Comparison of ENCODE assay signal across 8 mouse cellular contexts in genomic region chr15:102920619-102921018, GRCm38 (mm10). TPM values are rescaled to one million over a fixed set of nuclear protein-coding genes. Genes with fewer than 3 reads are reported as not detected.
DNase-seq lines count a peak whose midpoint lies in the region; ATAC-seq and TF ChIP-seq lines count a peak whose summit lies in the region.
"Had no signal": no experiment of that assay in that cellular context is flagged by ENCODE, and none has a peak within 500 bp of the region (broad histone marks: within the 10 kb centered on the region; RNA-seq: fewer than 3 reads in every experiment).

No protein-coding gene starts in this region.

- no peak for TF ChIP-seq CTCF in midbrain, postnatal 0 days (IDR thresholded peaks at IDR 0.05)
- TF ChIP-seq CTCF in thymus, adult 2 months (IDR thresholded peaks at IDR 0.05; ENCODE audit: borderline replicate concordance, control insufficient read depth, extremely low read depth, insufficient read depth, low read length, poor library complexity), result no peak

- H3K9ac ChIP-seq in embryonic facial prominence, embryonic 15.5 days, result no peak overlapping the region
- H3K9ac ChIP-seq in heart, embryonic 15.5 days, result no peak overlapping the region
- no peak overlapping the region for H3K9ac ChIP-seq in midbrain, postnatal 0 days (replicated peaks; ENCODE audit: low read length, poor library complexity, severe bottlenecking)

- no peaks in the 10 kb centered on the region for H3K36me3 ChIP-seq in embryonic facial prominence, embryonic 15.5 days
- H3K36me3 ChIP-seq in heart, embryonic 15.5 days, result no peaks in the 10 kb centered on the region
- no peaks in the 10 kb centered on the region for H3K36me3 ChIP-seq in midbrain, postnatal 0 days (ENCODE audit: insufficient read depth, low read length)
- H3K36me3 ChIP-seq in thymus, adult 2 months (ENCODE audit: control insufficient read depth, insufficient read depth, low read length), result no peaks in the 10 kb centered on the region

- no peaks in the 10 kb centered on the region for H3K9me3 ChIP-seq in embryonic facial prominence, embryonic 15.5 days (replicated peaks)
- H3K9me3 ChIP-seq in heart, embryonic 15.5 days (replicated peaks), result no peaks in the 10 kb centered on the region
- no peaks in the 10 kb centered on the region for H3K9me3 ChIP-seq in midbrain, postnatal 0 days (ENCODE audit: low read length)

- DNase-seq in adipocyte (ENCODE audit: low spot score), result peak; percentile 82
- DNase-seq in kidney, postnatal 10 days, result peak; percentile 86
- DNase-seq in midbrain, postnatal 0 days (ENCODE audit: low spot score), result no peak
- no peak for DNase-seq in frontal cortex, postnatal 36 days (ENCODE audit: low spot score in 2 of 2)
- no peak for DNase-seq in thymus, adult 2 months

- peaks cover 94% of the 10 kb centered on the region for H3K27me3 ChIP-seq in embryonic facial prominence, embryonic 15.5 days
- H3K27me3 ChIP-seq in heart, embryonic 15.5 days, result peaks cover 99% of the 10 kb centered on the region
- H3K27me3 ChIP-seq in midbrain, postnatal 0 days (ENCODE audit: insufficient read depth, low read length), result peaks cover 92% of the 10 kb centered on the region
- peaks cover 25% of the 10 kb centered on the region for H3K27me3 ChIP-seq in thymus, adult 2 months (ENCODE audit: control insufficient read depth, insufficient read depth, low read length)

- peaks cover 16% of the 10 kb centered on the region for H3K4me1 ChIP-seq in embryonic facial prominence, embryonic 15.5 days
- peaks cover 15% of the 10 kb centered on the region for H3K4me1 ChIP-seq in heart, embryonic 15.5 days (replicated peaks)
- H3K4me1 ChIP-seq in midbrain, postnatal 0 days (ENCODE audit: insufficient read depth, low read length), result no peaks in the 10 kb centered on the region
- no peaks in the 10 kb centered on the region for H3K4me1 ChIP-seq in thymus, adult 2 months (replicated peaks; ENCODE audit: control insufficient read depth, insufficient read depth, low read length)

- H3K27ac ChIP-seq in embryonic facial prominence, embryonic 15.5 days (replicated peaks), result no peak overlapping the region
- H3K27ac ChIP-seq in heart, embryonic 15.5 days, result no peak overlapping the region
- no peak overlapping the region for H3K27ac ChIP-seq in midbrain, postnatal 0 days (ENCODE audit: low read depth, low read length)
- no peak overlapping the region for H3K27ac ChIP-seq in thymus, adult 2 months (ENCODE audit: control insufficient read depth, insufficient read depth, low read length)

- peak; percentile 68; the same call in 1 of the 2 replicates for ATAC-seq in embryonic facial prominence, embryonic 15.5 days (ENCODE audit: insufficient number of reproducible peaks, low FRiP score, low TSS enrichment, low read depth)
- ATAC-seq in heart, embryonic 15.5 days (replicated peaks; ENCODE audit: insufficient number of reproducible peaks, insufficient read depth, low FRiP score, low read depth), result 0 out of 2 replicates have a peak, but pooled peaks have one; percentile 22
- ATAC-seq in midbrain, postnatal 0 days (ENCODE audit: low FRiP score), result no peak

- 2% methylated on average over 17 of the region's 20 CpGs for WGBS in embryonic facial prominence, embryonic 15.5 days
- WGBS in heart, embryonic 15.5 days, result 0% methylated on average over 20 of the region's 20 CpGs
- WGBS in midbrain, postnatal 0 days, result 0% methylated on average over 16 of the region's 20 CpGs
- 8% methylated on average over 19 of the region's 20 CpGs for WGBS in thymus, adult 2 months

- H3K4me2 ChIP-seq in embryonic facial prominence, embryonic 15.5 days (replicated peaks), result peak overlapping the region; percentile 44
- peak overlapping the region; percentile 47 for H3K4me2 ChIP-seq in heart, embryonic 15.5 days
- H3K4me2 ChIP-seq in midbrain, postnatal 0 days (ENCODE audit: low read depth, low read length, poor library complexity, severe bottlenecking), result peak overlapping the region; percentile 22; the same call in 1 of the 2 replicates

- H3K4me3 ChIP-seq in embryonic facial prominence, embryonic 15.5 days (replicated peaks), result peak overlapping the region; percentile 37
- H3K4me3 ChIP-seq in heart, embryonic 15.5 days, result peak overlapping the region; percentile 26
- no peak overlapping the region for H3K4me3 ChIP-seq in midbrain, postnatal 0 days (ENCODE audit: low read depth, low read length)
- no peak overlapping the region for H3K4me3 ChIP-seq in thymus, adult 2 months (ENCODE audit: control insufficient read depth, insufficient read depth, low read length)

- no peak for TF ChIP-seq POLR2A in thymus, adult 2 months (IDR thresholded peaks at IDR 0.05; ENCODE audit: control insufficient read depth, extremely low read depth, insufficient read depth, low read length, poor library complexity)

RNA-seq across cellular contexts. Expression of gene Hoxc13, which starts 0.3 kb away (rescaled TPM):
- polyA plus RNA-seq in embryonic facial prominence, embryonic 15.5 days (2015; fragmentation: Nextera tagmentation; extraction: Ambion mirVana), result 4.0 and 5.2 TPM in 2 replicates
- polyA plus RNA-seq in heart, embryonic 15.5 days (2015; fragmentation: Nextera tagmentation; extraction: Ambion mirVana), result not detected in 2 replicates
- total RNA-seq in midbrain, postnatal 0 days (2014; rRNA removed), result 0.16 TPM in 1 of 2 replicates, not detected in the other
- polyA plus RNA-seq in midbrain, postnatal 0 days (2015; fragmentation: Nextera tagmentation; extraction: Ambion mirVana), result not detected in 2 replicates
- not detected in 2 replicates for polyA plus RNA-seq in thymus, adult 2 months (2012; rRNA removed)
- polyA plus RNA-seq: gonadal fat pad, adult 2 months had no signal

RNA-seq across cellular contexts. Expression of gene Hoxc12, which starts 15.9 kb away (rescaled TPM):
- 0.21 TPM in 1 of 2 replicates, not detected in the other for polyA plus RNA-seq in embryonic facial prominence, embryonic 15.5 days (2015; fragmentation: Nextera tagmentation; extraction: Ambion mirVana)
- not detected in 2 replicates for polyA plus RNA-seq in heart, embryonic 15.5 days (2015; fragmentation: Nextera tagmentation; extraction: Ambion mirVana)
- total RNA-seq in midbrain, postnatal 0 days (2014; rRNA removed), result not detected in 2 replicates
- not detected in 2 replicates for polyA plus RNA-seq in midbrain, postnatal 0 days (2015; fragmentation: Nextera tagmentation; extraction: Ambion mirVana)
- 0.17 TPM in 1 of 2 replicates, not detected in the other for polyA plus RNA-seq in thymus, adult 2 months (2012; rRNA removed)
- polyA plus RNA-seq: gonadal fat pad, adult 2 months had no signal

RNA-seq across cellular contexts. Expression of gene Hoxc11, which starts 33.6 kb away (rescaled TPM):
- polyA plus RNA-seq in embryonic facial prominence, embryonic 15.5 days (2015; fragmentation: Nextera tagmentation; extraction: Ambion mirVana), result not detected in 2 replicates
- polyA plus RNA-seq in heart, embryonic 15.5 days (2015; fragmentation: Nextera tagmentation; extraction: Ambion mirVana), result not detected in 2 replicates
- total RNA-seq in midbrain, postnatal 0 days (2014; rRNA removed), result not detected in 2 replicates
- not detected in 2 replicates for polyA plus RNA-seq in midbrain, postnatal 0 days (2015; fragmentation: Nextera tagmentation; extraction: Ambion mirVana)
- 0.60 and 0.66 TPM in 2 replicates for polyA plus RNA-seq in thymus, adult 2 months (2012; rRNA removed)

RNA-seq across cellular contexts. Expression of gene Hoxc10, which starts 46.0 kb away (rescaled TPM):
- polyA plus RNA-seq in embryonic facial prominence, embryonic 15.5 days (2015; fragmentation: Nextera tagmentation; extraction: Ambion mirVana), result not detected in 2 replicates
- polyA plus RNA-seq in heart, embryonic 15.5 days (2015; fragmentation: Nextera tagmentation; extraction: Ambion mirVana), result 0.16 TPM in 1 of 2 replicates, not detected in the other
- not detected in 2 replicates for total RNA-seq in midbrain, postnatal 0 days (2014; rRNA removed)
- not detected in 2 replicates for polyA plus RNA-seq in midbrain, postnatal 0 days (2015; fragmentation: Nextera tagmentation; extraction: Ambion mirVana)
- polyA plus RNA-seq in thymus, adult 2 months (2012; rRNA removed), result 0.10 and 0.15 TPM in 2 replicates

RNA-seq across cellular contexts. Expression of gene Hoxc5, which starts 46.6 kb away (rescaled TPM):
- 2.0 and 2.1 TPM in 2 replicates for polyA plus RNA-seq in embryonic facial prominence, embryonic 15.5 days (2015; fragmentation: Nextera tagmentation; extraction: Ambion mirVana)
- 0.42 and 0.80 TPM in 2 replicates for polyA plus RNA-seq in heart, embryonic 15.5 days (2015; fragmentation: Nextera tagmentation; extraction: Ambion mirVana)
- 0.88 TPM in 1 of 2 replicates, not detected in the other for total RNA-seq in midbrain, postnatal 0 days (2014; rRNA removed)
- polyA plus RNA-seq in midbrain, postnatal 0 days (2015; fragmentation: Nextera tagmentation; extraction: Ambion mirVana), result not detected in 2 replicates
- polyA plus RNA-seq in thymus, adult 2 months (2012; rRNA removed), result 0.15 and 0.32 TPM in 2 replicates

Comparison
In these comparisons a context has a peak if more than half of its experiments do, and no peak if none do; other contexts are left out.
1. DNase-seq: peak in adipocyte (single experiment) and kidney, postnatal 10 days (single experiment); none in midbrain, postnatal 0 days (single experiment), frontal cortex, postnatal 36 days (0 of 2) and thymus, adult 2 months (single experiment).
2. H3K4me3 ChIP-seq: peak in embryonic facial prominence, embryonic 15.5 days (single experiment) and heart, embryonic 15.5 days (single experiment); none in midbrain, postnatal 0 days (single experiment) and thymus, adult 2 months (single experiment).
3. Peak in every context shown above with its lines, with median percentiles within 50 percentile points of each other: H3K4me2 ChIP-seq.